Mouse (Mus musculus): Measurements from ENCODE around the gene Kpna1. TPM values are rescaled to one million over a fixed set of nuclear protein-coding genes. Genes with fewer than 3 reads are reported as not detected.
A peak's percentile ranks its signal among the peaks of the same experiment; 100 is the strongest.
"Not testable (repeated sequence)": the region's sequence is repeated elsewhere in the genome, so short reads cannot be mapped to it uniquely, and the experiment has no call there.

The Kpna1 gene
- polyA plus RNA-seq, 1 experiment from 2014 or later = 40.4 TPM

DNA sequence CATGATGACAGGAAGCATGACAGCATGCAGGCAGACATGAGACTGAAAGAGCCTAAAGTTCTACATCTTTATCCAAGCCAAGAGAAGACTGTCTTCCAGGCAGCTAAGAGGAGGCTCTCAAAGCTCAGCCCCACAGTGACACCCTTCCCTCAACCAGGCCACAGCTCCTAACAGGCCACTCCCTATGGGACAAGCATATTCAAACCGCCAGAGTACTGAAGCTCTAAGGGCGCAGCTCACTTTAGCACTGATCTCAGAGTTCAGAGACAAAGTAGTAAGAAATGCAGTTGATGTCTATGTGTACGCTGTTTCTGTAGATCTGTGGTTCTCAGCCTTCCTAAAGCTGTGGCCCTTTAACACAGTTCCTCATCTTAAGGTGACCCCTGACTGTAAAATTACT is 27.3 kb upstream of the Kpna1 start:
- H3K36me3 ChIP-seq (ENCODE audit: control insufficient read depth, insufficient read depth, low read length) = no peaks in the 10 kb centered on the region
- no peak overlapping the region for H3K4me3 ChIP-seq (ENCODE audit: low read depth, low read length)
- H3K9ac ChIP-seq (ENCODE audit: low read depth, low read length) = no peak overlapping the region
- WGBS = 87% methylated on average over 3 of the region's 3 CpGs
- no peaks in the 10 kb centered on the region for H3K9me3 ChIP-seq (ENCODE audit: control insufficient read depth, low read length)
- no peaks in the 10 kb centered on the region for H3K4me1 ChIP-seq (ENCODE audit: control insufficient read depth, insufficient read depth, low read length)
- H3K4me2 ChIP-seq (ENCODE audit: low read depth, low read length) = no peak overlapping the region
- no peaks in the 10 kb centered on the region for H3K27me3 ChIP-seq (replicated peaks; ENCODE audit: control insufficient read depth, insufficient read depth, low read length)
- no peak for DNase-seq (ENCODE audit: low spot score)
- ATAC-seq (ENCODE audit: low read depth) = no peak
- no peak overlapping the region for H3K27ac ChIP-seq (replicated peaks; ENCODE audit: low read depth, low read length)

DNA sequence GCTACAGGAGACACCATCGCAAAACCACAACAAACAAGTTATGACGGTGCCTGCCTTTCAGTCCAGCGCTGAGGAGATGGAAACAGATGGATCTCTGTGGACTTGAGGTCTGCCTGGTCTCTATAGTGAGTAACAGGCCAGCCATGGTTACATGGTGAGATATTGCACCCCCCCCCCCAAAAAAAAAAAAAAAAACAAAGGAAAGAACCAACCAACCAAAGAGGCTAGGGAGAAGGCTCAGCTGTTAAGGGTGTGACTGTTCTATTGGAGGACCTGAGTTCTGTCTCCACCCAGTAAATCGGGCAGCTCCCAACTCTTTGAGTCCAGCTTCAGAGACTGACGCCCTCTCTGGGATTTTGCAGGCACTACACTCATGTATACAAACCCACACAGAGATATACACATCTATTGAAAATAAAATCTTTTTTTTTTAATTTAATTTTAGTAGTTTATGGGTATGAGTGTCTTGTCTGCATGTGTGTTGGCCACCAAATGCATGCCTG is 25.9 kb upstream of the Kpna1 start:
- H3K36me3 ChIP-seq (ENCODE audit: control insufficient read depth, insufficient read depth, low read length) = no peaks in the 10 kb centered on the region
- DNase-seq (ENCODE audit: low spot score) = no peak
- H3K4me1 ChIP-seq (ENCODE audit: control insufficient read depth, insufficient read depth, low read length) = no peaks in the 10 kb centered on the region
- H3K9me3 ChIP-seq (ENCODE audit: control insufficient read depth, low read length) = no peaks in the 10 kb centered on the region
- no peak overlapping the region for H3K27ac ChIP-seq (replicated peaks; ENCODE audit: low read depth, low read length)
- no peak overlapping the region for H3K9ac ChIP-seq (ENCODE audit: low read depth, low read length)
- WGBS = 96% methylated on average over 5 of the region's 5 CpGs
- no peak for ATAC-seq (ENCODE audit: low read depth)
- no peaks in the 10 kb centered on the region for H3K27me3 ChIP-seq (replicated peaks; ENCODE audit: control insufficient read depth, insufficient read depth, low read length)
- H3K4me2 ChIP-seq (ENCODE audit: low read depth, low read length) = no peak overlapping the region
- no peak overlapping the region for H3K4me3 ChIP-seq (ENCODE audit: low read depth, low read length)

DNA sequence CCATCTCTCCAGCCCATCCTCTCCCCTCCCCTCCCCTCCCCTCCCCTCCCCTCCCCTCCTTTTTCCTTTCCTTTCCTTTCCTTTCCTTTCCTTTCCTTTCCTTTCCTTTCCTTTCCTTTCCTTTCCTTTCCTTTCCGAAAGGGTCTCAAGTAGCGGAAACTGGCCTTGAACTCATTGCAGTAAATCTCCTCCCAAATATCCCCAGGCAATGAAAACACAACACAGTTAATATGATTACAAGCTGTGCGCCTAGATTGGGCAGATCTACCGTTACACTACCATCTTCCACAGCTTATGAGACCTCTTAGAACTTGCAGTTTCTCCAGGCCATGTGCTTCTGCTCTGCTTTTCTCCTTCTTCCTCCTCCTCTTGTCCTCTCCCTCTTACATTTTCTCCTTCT is 12.6 kb upstream of the Kpna1 start:
- not testable (repeated sequence) for H3K27me3 ChIP-seq (replicated peaks; ENCODE audit: control insufficient read depth, insufficient read depth, low read length); H3K9me3 ChIP-seq (ENCODE audit: control insufficient read depth, low read length); H3K4me1 ChIP-seq (ENCODE audit: control insufficient read depth, insufficient read depth, low read length); H3K27ac ChIP-seq (replicated peaks; ENCODE audit: low read depth, low read length); H3K4me2 ChIP-seq (ENCODE audit: low read depth, low read length); DNase-seq (ENCODE audit: low spot score); H3K36me3 ChIP-seq (ENCODE audit: control insufficient read depth, insufficient read depth, low read length); H3K9ac ChIP-seq (ENCODE audit: low read depth, low read length); H3K4me3 ChIP-seq (ENCODE audit: low read depth, low read length); ATAC-seq (ENCODE audit: low read depth)
- WGBS = 58% methylated on average over 3 of the region's 4 CpGs

DNA sequence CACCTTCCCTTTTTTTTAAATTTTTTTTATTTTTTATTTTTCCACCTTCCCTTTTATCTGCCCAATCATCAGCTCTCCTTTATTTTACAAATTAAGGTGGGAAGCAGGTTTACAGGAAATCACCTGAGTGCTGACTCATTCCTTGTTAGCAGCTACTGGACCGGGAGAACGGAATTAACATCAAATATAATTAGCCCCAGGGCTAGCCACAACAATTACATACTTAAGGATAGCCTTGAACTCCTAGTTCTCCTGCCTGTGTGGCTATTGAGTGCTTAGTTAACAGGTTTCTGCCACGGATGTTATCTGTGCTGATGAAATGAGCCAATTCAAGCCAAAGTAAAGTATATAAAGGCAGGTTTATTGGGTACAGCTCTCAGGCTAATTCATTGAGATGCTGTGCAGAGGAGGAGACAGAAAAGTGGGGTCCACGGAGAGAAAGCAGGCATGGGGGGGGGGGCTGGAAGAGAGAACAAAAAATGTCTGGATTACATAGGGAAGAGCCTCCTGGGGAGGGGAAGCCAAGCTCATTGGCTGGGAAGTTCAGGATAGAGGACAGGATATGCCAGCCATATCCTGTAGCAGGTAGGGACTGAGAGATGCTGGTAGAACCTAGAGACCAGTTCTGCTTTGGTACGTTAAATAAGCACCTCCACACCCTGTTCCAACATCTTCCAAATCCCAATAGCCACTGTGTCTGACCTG is 12.0 kb upstream of the Kpna1 start:
- H3K4me3 ChIP-seq (ENCODE audit: low read depth, low read length) = no peak overlapping the region
- 43% methylated on average over 5 of the region's 5 CpGs for WGBS
- no peaks in the 10 kb centered on the region for H3K27me3 ChIP-seq (replicated peaks; ENCODE audit: control insufficient read depth, insufficient read depth, low read length)
- no peak overlapping the region for H3K4me2 ChIP-seq (ENCODE audit: low read depth, low read length)
- no peaks in the 10 kb centered on the region for H3K9me3 ChIP-seq (ENCODE audit: control insufficient read depth, low read length)
- no peak overlapping the region for H3K9ac ChIP-seq (ENCODE audit: low read depth, low read length)
- DNase-seq (ENCODE audit: low spot score) (no peak), ATAC-seq (ENCODE audit: low read depth) (no peak)
- H3K4me1 ChIP-seq (ENCODE audit: control insufficient read depth, insufficient read depth, low read length) = no peaks in the 10 kb centered on the region
- no peaks in the 10 kb centered on the region for H3K36me3 ChIP-seq (ENCODE audit: control insufficient read depth, insufficient read depth, low read length)
- no peak overlapping the region for H3K27ac ChIP-seq (replicated peaks; ENCODE audit: low read depth, low read length)

DNA sequence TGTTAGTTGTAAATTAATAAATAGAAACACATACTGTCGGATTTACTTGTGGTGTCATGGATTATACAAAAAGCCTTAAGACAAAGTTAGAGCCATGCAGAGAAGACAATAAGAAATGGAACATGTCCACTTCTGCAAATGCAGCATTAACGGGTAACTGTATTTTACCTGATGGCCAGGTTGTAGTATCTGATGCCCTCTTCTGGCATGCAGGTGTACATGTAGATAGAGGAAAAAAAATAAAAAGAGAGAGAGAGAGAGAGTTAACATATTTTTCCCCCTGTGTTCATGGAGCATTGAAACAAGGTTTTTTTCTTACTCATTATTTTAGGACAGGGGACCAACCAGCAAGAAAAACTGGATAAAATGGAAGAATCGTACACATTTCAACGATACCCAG is 11.2 kb upstream of the Kpna1 start:
- DNase-seq (ENCODE audit: low spot score) (no peak), ATAC-seq (ENCODE audit: low read depth) (no peak)
- Histone ChIP-seq H3K9me3 (ENCODE audit: control insufficient read depth, low read length) (no peaks in the 10 kb centered on the region), H3K27me3 (replicated peaks; ENCODE audit: control insufficient read depth, insufficient read depth, low read length) (no peaks in the 10 kb centered on the region), H3K9ac (ENCODE audit: low read depth, low read length) (no peak overlapping the region), H3K4me2 (ENCODE audit: low read depth, low read length) (no peak overlapping the region), H3K4me1 (ENCODE audit: control insufficient read depth, insufficient read depth, low read length) (no peaks in the 10 kb centered on the region), H3K36me3 (ENCODE audit: control insufficient read depth, insufficient read depth, low read length) (no peaks in the 10 kb centered on the region), H3K4me3 (ENCODE audit: low read depth, low read length) (no peak overlapping the region), H3K27ac (replicated peaks; ENCODE audit: low read depth, low read length) (no peak overlapping the region)
- WGBS = 86% methylated on average over 4 of the region's 4 CpGs

DNA sequence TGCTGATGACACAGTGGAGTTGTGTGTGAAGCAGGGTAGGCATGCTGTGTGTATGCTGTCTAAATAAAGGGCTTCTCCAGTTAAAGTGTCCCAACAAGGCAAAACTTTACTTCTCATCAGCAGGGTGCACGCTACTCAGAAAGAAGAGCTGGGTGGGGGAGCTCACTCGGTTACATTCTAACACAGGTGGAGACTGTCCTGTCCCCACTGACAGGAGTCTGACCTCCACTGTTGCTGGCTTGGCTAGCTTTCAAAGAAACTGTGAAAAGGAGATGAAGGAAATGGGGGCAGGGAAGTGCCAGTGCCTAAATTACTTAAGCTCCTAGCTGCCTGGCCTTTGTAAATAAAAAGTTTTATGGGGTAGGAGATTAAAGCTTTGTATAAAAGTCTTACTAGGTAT is 10.4 kb upstream of the Kpna1 start:
- no peak overlapping the region for H3K27ac ChIP-seq (replicated peaks; ENCODE audit: low read depth, low read length)
- H3K4me1 ChIP-seq (ENCODE audit: control insufficient read depth, insufficient read depth, low read length) = no peaks in the 10 kb centered on the region
- no peaks in the 10 kb centered on the region for H3K27me3 ChIP-seq (replicated peaks; ENCODE audit: control insufficient read depth, insufficient read depth, low read length)
- no peaks in the 10 kb centered on the region for H3K36me3 ChIP-seq (ENCODE audit: control insufficient read depth, insufficient read depth, low read length)
- no peak overlapping the region for H3K9ac ChIP-seq (ENCODE audit: low read depth, low read length)
- H3K9me3 ChIP-seq (ENCODE audit: control insufficient read depth, low read length) = no peaks in the 10 kb centered on the region
- no peak overlapping the region for H3K4me2 ChIP-seq (ENCODE audit: low read depth, low read length)
- ATAC-seq (ENCODE audit: low read depth) (no peak), DNase-seq (ENCODE audit: low spot score) (no peak)
- H3K4me3 ChIP-seq (ENCODE audit: low read depth, low read length) = no peak overlapping the region
- 36% methylated on average over 2 of the region's 2 CpGs for WGBS

DNA sequence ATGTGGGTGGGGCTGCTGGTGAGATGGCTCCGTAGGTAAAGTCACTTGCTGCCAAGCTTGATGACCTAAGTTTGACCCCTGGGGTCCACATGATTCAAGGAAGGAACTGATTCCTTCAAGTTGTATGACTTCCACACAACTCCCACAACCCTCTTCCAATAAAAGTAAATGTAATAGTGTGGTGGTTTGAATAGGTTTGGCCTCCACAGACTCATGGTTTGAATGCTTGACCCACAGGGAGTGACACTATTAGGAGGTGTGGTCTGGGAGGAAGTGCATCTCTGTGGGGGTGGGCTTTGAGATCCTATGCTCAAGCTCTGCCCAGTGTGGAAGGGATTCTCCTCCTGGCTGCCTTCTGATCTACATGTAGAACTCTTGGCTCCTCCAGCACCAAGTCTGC is 4.5 kb upstream of the Kpna1 start:
- no peaks in the 10 kb centered on the region for H3K27me3 ChIP-seq (replicated peaks; ENCODE audit: control insufficient read depth, insufficient read depth, low read length)
- no peak overlapping the region for H3K9ac ChIP-seq (ENCODE audit: low read depth, low read length)
- no peaks in the 10 kb centered on the region for H3K36me3 ChIP-seq (ENCODE audit: control insufficient read depth, insufficient read depth, low read length)
- no peak overlapping the region for H3K27ac ChIP-seq (replicated peaks; ENCODE audit: low read depth, low read length)
- H3K4me2 ChIP-seq (ENCODE audit: low read depth, low read length) = no peak overlapping the region
- H3K9me3 ChIP-seq (ENCODE audit: control insufficient read depth, low read length) = no peaks in the 10 kb centered on the region
- no peak for DNase-seq (ENCODE audit: low spot score)
- H3K4me1 ChIP-seq (ENCODE audit: control insufficient read depth, insufficient read depth, low read length) = no peaks in the 10 kb centered on the region
- 44% methylated on average over 1 of the region's 1 CpGs for WGBS
- ATAC-seq (ENCODE audit: low read depth) = no peak
- H3K4me3 ChIP-seq (ENCODE audit: low read depth, low read length) = no peak overlapping the region

DNA sequence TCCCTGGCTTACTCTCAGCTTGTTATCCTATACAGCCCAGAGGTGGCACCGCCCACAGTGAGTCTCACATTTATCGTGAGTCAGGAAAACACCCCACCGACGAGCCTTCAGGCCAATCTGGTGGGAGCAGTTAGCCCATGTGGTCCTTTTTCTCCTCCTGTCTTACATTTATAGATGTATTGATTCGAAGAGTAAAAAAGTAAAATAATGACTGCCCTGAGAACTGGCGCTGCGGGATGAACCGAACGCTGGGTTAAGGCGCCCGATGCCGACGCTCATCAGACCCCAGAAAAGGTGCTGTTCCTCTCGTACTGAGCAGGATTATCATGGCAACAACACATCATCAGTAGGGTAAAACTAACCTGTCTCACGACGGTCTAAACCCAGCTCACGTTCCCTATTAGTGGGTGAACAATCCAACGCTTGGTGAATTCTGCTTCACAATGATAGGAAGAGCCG is 2.8 kb downstream of the Kpna1 start:
- ATAC-seq (ENCODE audit: low read depth) (peak; percentile 88), DNase-seq (ENCODE audit: low spot score) (peak; percentile 98)
- WGBS = 47% methylated on average over 19 of the region's 19 CpGs
- Histone ChIP-seq H3K27me3 (replicated peaks; ENCODE audit: control insufficient read depth, insufficient read depth, low read length) (no peaks in the 10 kb centered on the region), H3K4me1 (ENCODE audit: control insufficient read depth, insufficient read depth, low read length) (peaks cover 2% of the 10 kb centered on the region), H3K4me3 (ENCODE audit: low read depth, low read length) (no peak overlapping the region), H3K36me3 (ENCODE audit: control insufficient read depth, insufficient read depth, low read length) (no peaks in the 10 kb centered on the region), H3K4me2 (ENCODE audit: low read depth, low read length) (no peak overlapping the region), H3K9me3 (ENCODE audit: control insufficient read depth, low read length) (no peaks in the 10 kb centered on the region), H3K27ac (replicated peaks; ENCODE audit: low read depth, low read length) (no peak overlapping the region), H3K9ac (ENCODE audit: low read depth, low read length) (no peak overlapping the region)

DNA sequence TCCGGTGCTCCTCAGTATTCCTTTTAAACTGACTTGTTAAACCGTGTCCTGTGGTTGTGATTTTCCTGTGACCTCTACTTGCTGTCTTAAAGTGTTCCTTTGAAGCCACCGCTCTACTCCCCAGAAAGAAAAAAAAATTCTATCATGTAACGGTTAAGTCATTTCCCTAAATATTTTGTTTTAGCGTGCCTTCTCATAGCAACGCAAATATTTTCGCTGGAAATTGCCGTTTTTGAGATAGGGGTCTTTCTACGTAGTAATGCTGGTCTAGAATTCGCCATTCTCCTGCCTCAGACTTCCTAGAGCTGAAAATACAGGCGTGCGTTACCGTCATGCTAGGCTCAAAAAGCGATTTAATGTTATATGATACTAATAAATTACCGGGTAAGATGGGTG is 4.0 kb downstream of the Kpna1 start:
- DNase-seq (ENCODE audit: low spot score) (peak; percentile 8), ATAC-seq (ENCODE audit: low read depth) (peak; percentile 1; the same call in 1 of the 2 replicates)
- WGBS = 2% methylated on average over 15 of the region's 15 CpGs
- Histone ChIP-seq H3K9ac (ENCODE audit: low read depth, low read length) (peak overlapping the region; percentile 95), H3K27ac (replicated peaks; ENCODE audit: low read depth, low read length) (peak overlapping the region; percentile 99; the same call in 1 of the 2 replicates), H3K4me2 (ENCODE audit: low read depth, low read length) (peak overlapping the region; percentile 74), H3K9me3 (ENCODE audit: control insufficient read depth, low read length) (no peaks in the 10 kb centered on the region), H3K36me3 (ENCODE audit: control insufficient read depth, insufficient read depth, low read length) (no peaks in the 10 kb centered on the region), H3K4me1 (ENCODE audit: control insufficient read depth, insufficient read depth, low read length) (peaks cover 7% of the 10 kb centered on the region), H3K27me3 (replicated peaks; ENCODE audit: control insufficient read depth, insufficient read depth, low read length) (no peaks in the 10 kb centered on the region), H3K4me3 (ENCODE audit: low read depth, low read length) (peak overlapping the region; percentile 79)
